Mouse (Mus musculus): ENCODE measurements around the gene Gbx2. TPM values are rescaled to one million over a fixed set of nuclear protein-coding genes. Genes with fewer than 3 reads are reported as not detected.

Gene Gbx2
- polyA plus RNA-seq, 1 experiment = 2.4 TPM

GRCm38 (mm10) chr1:89967585-89967984 is 36.6 kb upstream of the Gbx2 start:
- TF ChIP-seq POLR2A (IDR thresholded peaks at IDR 0.05; ENCODE audit: borderline replicate concordance, control insufficient read depth, low read depth, low read length) (no peak), CTCF (IDR thresholded peaks at IDR 0.05; ENCODE audit: control insufficient read depth, insufficient read depth, low read length) (no peak)
- no peak overlapping the region for H3K27ac ChIP-seq (ENCODE audit: control insufficient read depth, insufficient read depth, low read depth, low read length, poor library complexity)
- 20% methylated on average over 9 of the region's 9 CpGs for WGBS
- no peaks in the 10 kb centered on the region for H3K4me1 ChIP-seq (ENCODE audit: control insufficient read depth, insufficient read depth, low read length)
- no peak overlapping the region for H3K4me3 ChIP-seq (replicated peaks; ENCODE audit: control insufficient read depth, low read depth, low read length)

- H3K4me3 ChIP-seq (replicated peaks; ENCODE audit: control insufficient read depth, low read depth, low read length) = no peak overlapping the region
- H3K4me1 ChIP-seq (ENCODE audit: control insufficient read depth, insufficient read depth, low read length) = no peaks in the 10 kb centered on the region
- no peak for TF ChIP-seq CTCF (IDR thresholded peaks at IDR 0.05; ENCODE audit: control insufficient read depth, insufficient read depth, low read length)
- no peak for TF ChIP-seq POLR2A (IDR thresholded peaks at IDR 0.05; ENCODE audit: borderline replicate concordance, control insufficient read depth, low read depth, low read length)
- H3K27ac ChIP-seq (ENCODE audit: control insufficient read depth, insufficient read depth, low read depth, low read length, poor library complexity) = no peak overlapping the region
- WGBS = 76% methylated on average over 12 of the region's 12 CpGs
Measured at GRCm38 (mm10) chr1:89964426-89964825, 33.4 kb upstream of the Gbx2 start.

GRCm38 (mm10) chr1:89963296-89963695 is 32.3 kb upstream of the Gbx2 start:
- Histone ChIP-seq H3K27ac (ENCODE audit: control insufficient read depth, insufficient read depth, low read depth, low read length, poor library complexity) (no peak overlapping the region), H3K4me1 (ENCODE audit: control insufficient read depth, insufficient read depth, low read length) (no peaks in the 10 kb centered on the region), H3K4me3 (replicated peaks; ENCODE audit: control insufficient read depth, low read depth, low read length) (no peak overlapping the region)
- 88% methylated on average over 2 of the region's 2 CpGs for WGBS
- no peak for TF ChIP-seq POLR2A (IDR thresholded peaks at IDR 0.05; ENCODE audit: borderline replicate concordance, control insufficient read depth, low read depth, low read length)
- TF ChIP-seq CTCF (IDR thresholded peaks at IDR 0.05; ENCODE audit: control insufficient read depth, insufficient read depth, low read length) = no peak

GRCm38 (mm10) chr1:89962092-89962491 is 31.1 kb upstream of the Gbx2 start:
- H3K4me3 ChIP-seq (replicated peaks; ENCODE audit: control insufficient read depth, low read depth, low read length) = no peak overlapping the region
- H3K4me1 ChIP-seq (ENCODE audit: control insufficient read depth, insufficient read depth, low read length) = no peaks in the 10 kb centered on the region
- 46% methylated on average over 13 of the region's 13 CpGs for WGBS
- H3K27ac ChIP-seq (ENCODE audit: control insufficient read depth, insufficient read depth, low read depth, low read length, poor library complexity) = no peak overlapping the region
- TF ChIP-seq CTCF (IDR thresholded peaks at IDR 0.05; ENCODE audit: control insufficient read depth, insufficient read depth, low read length) (no peak), POLR2A (IDR thresholded peaks at IDR 0.05; ENCODE audit: borderline replicate concordance, control insufficient read depth, low read depth, low read length) (no peak)

- H3K4me3 ChIP-seq (replicated peaks; ENCODE audit: control insufficient read depth, low read depth, low read length) = no peak overlapping the region
- no peak for TF ChIP-seq CTCF (IDR thresholded peaks at IDR 0.05; ENCODE audit: control insufficient read depth, insufficient read depth, low read length)
- no peak for TF ChIP-seq POLR2A (IDR thresholded peaks at IDR 0.05; ENCODE audit: borderline replicate concordance, control insufficient read depth, low read depth, low read length)
- no peak overlapping the region for H3K27ac ChIP-seq (ENCODE audit: control insufficient read depth, insufficient read depth, low read depth, low read length, poor library complexity)
- no peaks in the 10 kb centered on the region for H3K4me1 ChIP-seq (ENCODE audit: control insufficient read depth, insufficient read depth, low read length)
- 77% methylated on average over 4 of the region's 4 CpGs for WGBS
Measured at GRCm38 (mm10) chr1:89959393-89959792, 28.4 kb upstream of the Gbx2 start.

- Histone ChIP-seq H3K4me1 (ENCODE audit: control insufficient read depth, insufficient read depth, low read length) (peaks cover 3% of the 10 kb centered on the region), H3K27ac (ENCODE audit: control insufficient read depth, insufficient read depth, low read depth, low read length, poor library complexity) (no peak overlapping the region), H3K4me3 (replicated peaks; ENCODE audit: control insufficient read depth, low read depth, low read length) (no peak overlapping the region)
- WGBS = 2% methylated on average over 16 of the region's 16 CpGs
- TF ChIP-seq POLR2A (IDR thresholded peaks at IDR 0.05; ENCODE audit: borderline replicate concordance, control insufficient read depth, low read depth, low read length) (no peak), CTCF (IDR thresholded peaks at IDR 0.05; ENCODE audit: control insufficient read depth, insufficient read depth, low read length) (peak; percentile 78)
Measured at GRCm38 (mm10) chr1:89943202-89943601, 12.2 kb upstream of the Gbx2 start.

- no peak overlapping the region for H3K27ac ChIP-seq (ENCODE audit: control insufficient read depth, insufficient read depth, low read depth, low read length, poor library complexity)
- TF ChIP-seq POLR2A (IDR thresholded peaks at IDR 0.05; ENCODE audit: borderline replicate concordance, control insufficient read depth, low read depth, low read length) (no peak), CTCF (IDR thresholded peaks at IDR 0.05; ENCODE audit: control insufficient read depth, insufficient read depth, low read length) (no peak)
- H3K4me1 ChIP-seq (ENCODE audit: control insufficient read depth, insufficient read depth, low read length) = peaks cover 3% of the 10 kb centered on the region
- no peak overlapping the region for H3K4me3 ChIP-seq (replicated peaks; ENCODE audit: control insufficient read depth, low read depth, low read length)
- WGBS = 11% methylated on average over 15 of the region's 15 CpGs
Measured at GRCm38 (mm10) chr1:89942395-89942976, 11.5 kb upstream of the Gbx2 start.

GRCm38 (mm10) chr1:89941701-89942381 is 10.9 kb upstream of the Gbx2 start:
- WGBS = 2% methylated on average over 40 of the region's 40 CpGs
- TF ChIP-seq CTCF (IDR thresholded peaks at IDR 0.05; ENCODE audit: control insufficient read depth, insufficient read depth, low read length) = no peak
- H3K4me1 ChIP-seq (ENCODE audit: control insufficient read depth, insufficient read depth, low read length) = peaks cover 3% of the 10 kb centered on the region
- no peak overlapping the region for H3K4me3 ChIP-seq (replicated peaks; ENCODE audit: control insufficient read depth, low read depth, low read length)
- H3K27ac ChIP-seq (ENCODE audit: control insufficient read depth, insufficient read depth, low read depth, low read length, poor library complexity) = no peak overlapping the region
